Mouse (Mus musculus) liver, embryonic 14.5 days (tissue): ENCODE measurements around the gene Shroom3. TPM values are rescaled to one million over a fixed set of nuclear protein-coding genes. Genes with fewer than 3 reads are reported as not detected.

Experiments used
- ATAC-seq: fragments of 200-750 bp; cut with Nextera tagmentation; 2 replicates; pipeline ENCODE4 v1.8.0; 2017; ENCODE audit warnings: moderate number of reproducible peaks, mild to moderate bottlenecking, moderate library complexity; ENCODE audit not compliant: insufficient read depth
- DNase-seq, 3 experiments: peaks; one replicate each; pipeline ENCODE4 v3.0.0-alpha.2; 2012 to 2013; ENCODE audit warnings: low read depth in 3 of 3, low spot score in 3 of 3
- H3K27ac ChIP-seq: fragments of 300-500 bp; sonication (generic); 2 replicates; pipeline ENCODE4 v1.5.1; 2014; ENCODE audit warnings: moderate library complexity, mild to moderate bottlenecking, control low read depth, inconsistent platforms
- H3K27me3 ChIP-seq: fragments of 300-500 bp; sonication (generic); 2 replicates; pipeline ENCODE4 v1.6.1; 2014; ENCODE audit warnings: mild to moderate bottlenecking, low read length, moderate library complexity; ENCODE audit not compliant: control insufficient read depth, insufficient read depth
- H3K36me3 ChIP-seq: fragments of 300-500 bp; sonication (generic); replicated peaks from 2 replicates; pipeline ENCODE4 v1.6.1; 2014; ENCODE audit warnings: low read depth; ENCODE audit not compliant: control insufficient read depth, insufficient read depth
- H3K4me1 ChIP-seq, 2 experiments: fragments of 200-500 bp in 1 of 2; fragments of 300-500 bp in 1 of 2; sonication (generic) in 1 of 2; replicated peaks; 2 replicates each; pipeline ENCODE4 v1.6.1; 2012 to 2014; ENCODE audit warnings: antibody characterized with exemption in 1 of 2, inconsistent platforms in 1 of 2, low read length in 1 of 2; ENCODE audit not compliant: control insufficient read depth in 2 of 2, insufficient read depth in 2 of 2
- H3K4me2 ChIP-seq: fragments of 300-500 bp; sonication (generic); 2 replicates; pipeline ENCODE4 v1.6.1; 2014; ENCODE audit warnings: low read depth, mild to moderate bottlenecking, control low read depth, moderate library complexity
- H3K4me3 ChIP-seq, 2 experiments: fragments of 200-500 bp in 1 of 2; fragments of 300-500 bp in 1 of 2; sonication (generic) in 1 of 2; 2 replicates each; pipeline ENCODE4 v1.5.1; 2012 to 2014; ENCODE audit warnings: low read depth in 2 of 2, low read length in 2 of 2, mild to moderate bottlenecking in 2 of 2, control low read depth in 1 of 2, inconsistent platforms in 1 of 2, moderate library complexity in 1 of 2; ENCODE audit not compliant: insufficient read depth in 1 of 2
- H3K9ac ChIP-seq: fragments of 300-500 bp; sonication (generic); replicated peaks from 2 replicates; pipeline ENCODE4 v1.6.1; 2014; ENCODE audit warnings: mild to moderate bottlenecking, control low read depth, moderate library complexity
- H3K9me3 ChIP-seq: fragments of 300-500 bp; sonication (generic); 2 replicates; pipeline ENCODE4 v1.6.1; 2016; ENCODE audit warnings: low read length, mixed read lengths; ENCODE audit not compliant: control insufficient read depth
- CTCF ChIP-seq: IDR thresholded peaks from 2 replicates; pipeline ENCODE4 v1.5.1; 2016; ENCODE audit warnings: antibody characterized with exemption, low read depth, control low read depth
- EP300 ChIP-seq: IDR thresholded peaks from 2 replicates; pipeline ENCODE4 v1.6.1; 2016; ENCODE audit warnings: antibody characterized with exemption, low read depth
- WGBS: fragments of 180-500 bp; shearing (Covaris S2); extraction: QIAGEN DNeasy Blood & Tissue Kit; methylation state at CpG from one replicate; pipeline ENCODE4 v1.1.7; 2014; ENCODE audit not compliant: insufficient replicate concordance; 5-methylcytosine and 5-hydroxymethylcytosine counted together
- polyA plus RNA-seq, 2 experiments: library from polyadenylated mRNA; depleted of rRNA in 1 of 2; stranded (reverse) in 1 of 2; unstranded in 1 of 2; fragments of >200 nt; fragmentation: Nextera tagmentation in 1 of 2; extraction: Ambion mirVana in 1 of 2; gene quantifications; 2 replicates each; pipeline versions ENCODE4 v1.2.1 to v1.2.3; 2012 to 2014

Gene Shroom3
- polyA plus RNA-seq, 2 experiments = 0.11 to 0.30 TPM

DNA sequence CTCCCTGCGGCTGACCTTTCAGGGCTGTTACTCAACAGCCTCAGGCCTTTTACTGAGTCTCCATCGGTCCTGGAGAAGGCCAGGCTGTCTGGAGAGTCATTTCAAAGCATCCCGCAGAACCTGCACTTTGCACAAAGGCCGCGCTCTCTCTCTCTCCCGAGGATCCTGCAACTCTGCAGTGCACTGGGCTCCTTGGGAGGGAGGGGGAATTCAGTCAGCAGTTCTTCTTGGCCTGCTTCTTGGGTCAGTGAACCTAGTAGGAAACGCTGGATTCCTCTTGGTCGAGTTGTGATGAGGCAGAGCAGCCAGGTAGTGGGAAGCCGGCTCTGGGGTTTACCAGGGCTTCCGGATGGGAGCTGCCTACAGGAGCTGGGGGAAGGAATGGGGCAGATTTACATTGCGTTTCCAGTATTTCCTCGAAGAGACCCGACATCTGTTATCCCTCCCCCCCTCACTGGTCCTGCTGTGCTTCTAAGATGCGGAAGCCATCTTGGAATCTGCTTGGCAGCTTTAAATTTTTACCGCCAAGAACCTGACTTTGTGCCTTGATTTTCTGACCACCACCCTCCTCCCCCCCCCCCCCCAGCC, 305.6 kb downstream of the Shroom3 start:
- Histone ChIP-seq H3K4me1 (no peaks in the 10 kb centered on the region), H3K9me3 (no peaks in the 10 kb centered on the region), H3K27me3 (no peaks in the 10 kb centered on the region), H3K27ac (no peak overlapping the region), H3K4me2 (no peak overlapping the region), H3K9ac (no peak overlapping the region), H3K4me3 (no peak overlapping the region), H3K36me3 (no peaks in the 10 kb centered on the region)
- TF ChIP-seq EP300 = no peak
- no peak for TF ChIP-seq CTCF
- 44% methylated on average over 15 of the region's 15 CpGs for WGBS
- DNase-seq (no peak), ATAC-seq (no peak)

DNA sequence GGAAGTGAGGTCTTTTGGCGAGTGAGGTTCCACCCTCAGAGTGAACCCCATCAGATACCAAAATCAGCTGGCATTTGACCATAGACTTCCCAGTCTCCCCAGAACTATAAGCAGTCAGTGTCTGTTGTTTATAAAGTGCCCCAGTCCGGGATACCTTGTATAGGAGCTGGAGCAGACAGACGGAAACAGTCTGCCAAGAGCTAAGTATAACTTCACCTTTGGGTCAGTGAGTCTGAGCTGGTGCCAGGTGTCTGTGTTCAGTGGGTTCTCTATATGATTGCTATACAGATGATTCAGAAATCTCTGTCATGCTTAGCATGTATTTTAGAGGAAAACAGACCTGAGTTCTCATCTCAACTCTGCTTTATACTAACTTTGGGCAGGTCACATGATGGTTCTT, 308.9 kb downstream of the Shroom3 start:
- DNase-seq = no peak
- WGBS = 45% methylated on average over 3 of the region's 3 CpGs
- Histone ChIP-seq H3K4me3 (no peak overlapping the region), H3K27me3 (no peaks in the 10 kb centered on the region), H3K4me2 (no peak overlapping the region), H3K9ac (no peak overlapping the region), H3K27ac (no peak overlapping the region), H3K36me3 (no peaks in the 10 kb centered on the region), H3K4me1 (peaks cover 0 to 3% of the 10 kb centered on the region in 2 experiments; a peak in 1 of 4 replicates), H3K9me3 (no peaks in the 10 kb centered on the region)
- TF ChIP-seq CTCF (no peak), EP300 (no peak)
- ATAC-seq = no peak

DNA sequence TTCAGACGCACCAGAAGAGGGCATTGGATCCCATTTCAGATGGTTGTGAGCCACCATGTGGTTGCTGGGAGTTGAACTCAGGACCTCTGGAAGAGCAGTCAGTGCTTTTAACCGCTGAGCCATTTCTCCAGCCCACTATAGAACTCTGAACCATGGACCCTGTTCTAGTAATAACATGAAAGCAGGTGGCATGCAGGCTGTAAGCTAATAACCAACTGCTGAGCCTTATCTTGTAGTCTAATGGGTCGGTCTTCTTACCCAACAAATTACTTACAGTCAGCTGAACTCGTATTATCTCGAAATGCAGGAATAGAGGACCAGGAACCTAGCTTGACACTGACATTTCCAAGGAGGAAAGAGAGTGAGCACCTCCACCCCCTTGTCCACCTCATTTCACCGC, 311.1 kb downstream of the Shroom3 start:
- Histone ChIP-seq H3K9me3 (no peaks in the 10 kb centered on the region), H3K36me3 (no peaks in the 10 kb centered on the region), H3K4me1 (peaks cover 0 to 6% of the 10 kb centered on the region in 2 experiments; a peak in 1 of 4 replicates), H3K4me3 (no peak overlapping the region), H3K9ac (no peak overlapping the region), H3K27me3 (no peaks in the 10 kb centered on the region), H3K4me2 (no peak overlapping the region), H3K27ac (no peak overlapping the region)
- no peak for TF ChIP-seq CTCF
- TF ChIP-seq EP300 = no peak
- no peak for ATAC-seq
- DNase-seq = no peak
- 45% methylated on average over 6 of the region's 6 CpGs for WGBS

DNA sequence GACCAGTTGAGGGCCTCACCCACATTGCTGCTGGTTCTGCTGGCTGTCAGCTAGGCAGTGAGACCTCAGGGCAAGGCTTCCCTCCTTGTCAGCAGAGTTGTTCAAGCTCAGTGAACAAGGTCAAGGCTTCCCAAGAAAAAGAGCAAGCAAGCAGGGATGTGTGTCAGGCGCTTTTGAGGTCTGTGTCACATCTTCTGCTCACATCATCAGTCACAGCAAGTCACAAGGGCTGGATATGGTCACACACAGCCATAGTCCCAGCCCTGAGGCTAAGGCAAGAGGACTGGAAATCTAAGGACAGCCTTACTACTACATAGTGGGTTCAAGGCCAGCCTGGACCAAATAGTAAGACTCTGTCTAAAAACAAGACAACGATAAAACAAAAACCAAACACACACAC, 311.6 kb downstream of the Shroom3 start:
- H3K27me3 ChIP-seq = no peaks in the 10 kb centered on the region
- H3K36me3 ChIP-seq = no peaks in the 10 kb centered on the region
- TF ChIP-seq EP300 (no peak), CTCF (no peak)
- peaks cover 0 to 6% of the 10 kb centered on the region in 2 experiments; a peak in 1 of 4 replicates for H3K4me1 ChIP-seq
- 47% methylated on average over 2 of the region's 2 CpGs for WGBS
- H3K9ac ChIP-seq = no peak overlapping the region
- ATAC-seq (no peak), DNase-seq (no peak)
- no peak overlapping the region for H3K4me2 ChIP-seq
- H3K4me3 ChIP-seq = no peak overlapping the region
- H3K27ac ChIP-seq = no peak overlapping the region
- H3K9me3 ChIP-seq = no peaks in the 10 kb centered on the region

DNA sequence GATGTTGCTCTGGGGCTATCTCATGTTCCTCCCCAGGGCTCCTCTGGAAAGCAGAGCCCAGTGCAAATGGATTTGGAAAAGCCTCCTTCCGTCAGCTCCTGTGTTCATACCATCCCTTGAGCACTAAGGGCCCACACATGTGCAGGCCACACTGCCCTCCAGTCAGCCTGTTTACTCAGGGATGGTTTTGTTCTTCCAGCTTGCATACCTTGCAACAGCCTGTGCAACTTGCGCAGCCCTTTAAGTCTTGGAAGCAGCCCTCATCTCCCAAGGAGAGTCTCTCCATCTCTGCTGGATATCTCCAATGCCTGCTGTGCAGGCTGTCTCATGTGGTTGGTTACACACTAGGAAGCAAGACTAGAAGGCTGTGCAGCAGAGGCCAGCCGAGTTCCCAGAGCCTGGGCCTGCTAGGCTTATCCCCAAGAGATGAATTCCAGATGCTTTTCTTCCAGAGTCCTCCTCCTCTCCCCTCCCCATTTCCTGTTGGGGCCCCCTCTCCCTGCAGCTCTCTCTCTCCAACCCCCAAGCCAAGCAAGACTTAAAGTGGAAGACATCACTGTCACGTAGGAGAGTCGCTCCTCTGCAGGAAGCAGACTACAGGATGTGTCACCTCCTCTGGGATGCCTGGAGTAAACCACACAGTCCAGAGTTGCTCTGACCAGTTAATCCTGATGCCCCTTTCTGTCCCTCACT, 314.3 kb downstream of the Shroom3 start:
- Histone ChIP-seq H3K27ac (no peak overlapping the region), H3K4me2 (no peak overlapping the region), H3K36me3 (no peaks in the 10 kb centered on the region), H3K9ac (no peak overlapping the region), H3K4me3 (no peak overlapping the region), H3K4me1 (peaks cover 0 to 8% of the 10 kb centered on the region in 2 experiments; a peak in 1 of 4 replicates), H3K27me3 (no peaks in the 10 kb centered on the region), H3K9me3 (no peaks in the 10 kb centered on the region)
- TF ChIP-seq EP300 = no peak
- no peak for TF ChIP-seq CTCF
- DNase-seq (no peak), ATAC-seq (peak; percentile 60)
- 55% methylated on average over 5 of the region's 5 CpGs for WGBS
